14 mouse cellular contexts compared by ENCODE assay signal in genomic region chr7:136945697-136946096, GRCm38 (mm10). TPM values are rescaled to one million over a fixed set of nuclear protein-coding genes. Genes with fewer than 3 reads are reported as not detected.
A peak's percentile ranks its signal among the peaks of the same experiment; 100 is the strongest.
DNase-seq lines count a peak whose midpoint lies in the region; ATAC-seq lines count a peak whose summit lies in the region.
"Had no signal": no experiment of that assay in that cellular context is flagged by ENCODE, and none has a peak within 500 bp of the region (broad histone marks: within the 10 kb centered on the region; RNA-seq: fewer than 3 reads in every experiment).

No protein-coding gene starts in this region.

- H3K4me1 ChIP-seq in heart, embryonic 12.5 days (replicated peaks): peaks cover 16% of the 10 kb centered on the region
- H3K4me1 ChIP-seq in liver, embryonic 11.5 days (replicated peaks; ENCODE audit: control insufficient read depth, insufficient read depth, low read length): no peaks in the 10 kb centered on the region
- H3K4me1 ChIP-seq: intestine, embryonic 15.5 days had no signal

- intact Hi-C loops in heart, postnatal 25 days (cut with DNase I): no loop called here

- no peaks in the 10 kb centered on the region for H3K36me3 ChIP-seq in heart, embryonic 12.5 days
- H3K36me3 ChIP-seq in liver, embryonic 11.5 days (ENCODE audit: control insufficient read depth, insufficient read depth, low read length): no peaks in the 10 kb centered on the region
- H3K36me3 ChIP-seq: embryonic facial prominence, embryonic 13.5 days; hindbrain, embryonic 12.5 days; intestine, embryonic 15.5 days; limb, embryonic 15.5 days had no signal

- H3K9ac ChIP-seq in heart, embryonic 12.5 days: 0 out of 2 replicates have a peak overlapping the region, but pooled peaks have one; percentile 5
- no peak overlapping the region for H3K9ac ChIP-seq in liver, embryonic 11.5 days (ENCODE audit: low read depth, low read length)
- H3K9ac ChIP-seq: embryonic facial prominence, embryonic 13.5 days; hindbrain, embryonic 12.5 days; intestine, embryonic 15.5 days; limb, embryonic 15.5 days had no signal

- peak overlapping the region; percentile 23 for H3K4me2 ChIP-seq in heart, embryonic 12.5 days
- no peak overlapping the region for H3K4me2 ChIP-seq in liver, embryonic 11.5 days
- H3K4me2 ChIP-seq: embryonic facial prominence, embryonic 13.5 days; hindbrain, embryonic 12.5 days; intestine, embryonic 15.5 days; limb, embryonic 15.5 days had no signal

- peak; percentile 89 for DNase-seq in heart, adult 11 months
- DNase-seq in heart, postnatal 25 days (ENCODE audit: low spot score): no peak
- DNase-seq in retina, postnatal 1 day: peak; percentile 18
- DNase-seq in retina, embryonic 14.5 days (ENCODE audit: low spot score): no peak
- DNase-seq in right cerebral cortex, postnatal 4 days: peak; percentile 7
- DNase-seq in layer of hippocampus, postnatal 14 days (ENCODE audit: low spot score in 2 of 2): no peak
- DNase-seq in liver, embryonic 11.5 days (ENCODE audit: low spot score): no peak
- DNase-seq: B cell, adult 2 months had no signal

- no peak overlapping the region for H3K4me3 ChIP-seq in heart, embryonic 12.5 days
- H3K4me3 ChIP-seq in liver, embryonic 11.5 days (ENCODE audit: low read depth, low read length): no peak overlapping the region
- H3K4me3 ChIP-seq: embryonic facial prominence, embryonic 13.5 days; hindbrain, embryonic 12.5 days; intestine, embryonic 15.5 days; layer of hippocampus, adult 2 months; limb, embryonic 15.5 days had no signal

- 30% methylated on average over 10 of the region's 10 CpGs for WGBS in heart, embryonic 12.5 days
- 60% methylated on average over 10 of the region's 10 CpGs for WGBS in liver, embryonic 11.5 days

- no peaks in the 10 kb centered on the region for H3K27me3 ChIP-seq in heart, embryonic 12.5 days (replicated peaks)
- no peaks in the 10 kb centered on the region for H3K27me3 ChIP-seq in liver, embryonic 11.5 days (replicated peaks; ENCODE audit: control insufficient read depth, insufficient read depth, low read length)
- H3K27me3 ChIP-seq: embryonic facial prominence, embryonic 13.5 days; intestine, embryonic 15.5 days; limb, embryonic 15.5 days had no signal

- no peak overlapping the region for H3K27ac ChIP-seq in heart, embryonic 12.5 days (ENCODE audit: poor library complexity, severe bottlenecking)
- H3K27ac ChIP-seq in liver, embryonic 11.5 days (ENCODE audit: low read depth, low read length): no peak overlapping the region
- H3K27ac ChIP-seq: embryonic facial prominence, embryonic 13.5 days; hindbrain, embryonic 12.5 days; intestine, embryonic 15.5 days; layer of hippocampus, adult 2 months had no signal

- ATAC-seq in heart, embryonic 12.5 days (ENCODE audit: insufficient number of reproducible peaks, low FRiP score): peak; percentile 39; the same call in 1 of the 2 replicates
- no peak for ATAC-seq in liver, embryonic 11.5 days (replicated peaks; ENCODE audit: low FRiP score)
- ATAC-seq: intestine, embryonic 15.5 days had no signal

- H3K9me3 ChIP-seq in heart, embryonic 12.5 days (replicated peaks): no peaks in the 10 kb centered on the region
- no peaks in the 10 kb centered on the region for H3K9me3 ChIP-seq in liver, embryonic 11.5 days (ENCODE audit: control insufficient read depth, low read length)
- H3K9me3 ChIP-seq: embryonic facial prominence, embryonic 13.5 days; hindbrain, embryonic 12.5 days; intestine, embryonic 15.5 days; limb, embryonic 15.5 days had no signal

RNA-seq across cellular contexts. Expression of gene Mgmt, which starts 51.3 kb away (rescaled TPM):
- total RNA-seq in heart, postnatal 25 days (2021): 1 to 10 TPM; 3.1 to 3.2 TPM
- 3.9 and 4.0 TPM in 2 replicates for polyA plus RNA-seq in heart, embryonic 12.5 days (2016; fragmentation: Nextera tagmentation; extraction: Ambion mirVana)
- under 1 TPM; 0.60 to 0.90 TPM for total RNA-seq in layer of hippocampus, postnatal 14 days (2021)
- polyA plus RNA-seq in liver, embryonic 11.5 days (2014; fragmentation: Nextera tagmentation; extraction: Ambion mirVana): 5.9 and 6.5 TPM in 2 replicates

Comparison
In these comparisons a context has a peak if more than half of its experiments do, and no peak if none do; other contexts are left out.
1. DNase-seq: peak in heart, adult 11 months (single experiment), retina, postnatal 1 day (single experiment) and right cerebral cortex, postnatal 4 days (single experiment); none in heart, postnatal 25 days (single experiment), retina, embryonic 14.5 days (single experiment), layer of hippocampus, postnatal 14 days (0 of 2) and liver, embryonic 11.5 days (single experiment).